Mouse (Mus musculus): ENCODE results near the gene Fosl1. TPM values are rescaled to one million over a fixed set of nuclear protein-coding genes. Genes with fewer than 3 reads are reported as not detected.

Gene Fosl1
- polyA plus RNA-seq, 2 experiments, result 0.06 TPM; not detected in 1

GRCm38 (mm10) chr19:5477004-5477667 is 29.8 kb downstream of the Fosl1 start:
- DNase-seq (ENCODE audit: low spot score), result no peak
- no peak for ATAC-seq (ENCODE audit: low FRiP score, low read depth)
- no peak for TF ChIP-seq POLR2A (IDR thresholded peaks at IDR 0.05; ENCODE audit: borderline replicate concordance, extremely low read depth, insufficient read depth, insufficient read length)
- H3K27ac ChIP-seq (replicated peaks; ENCODE audit: low read depth, low read length), result no peak overlapping the region
- WGBS, result 84% methylated on average over 10 of the region's 10 CpGs
- H3K4me1 ChIP-seq (ENCODE audit: control insufficient read depth, insufficient read depth, low read length), result peaks cover 16% of the 10 kb centered on the region
- H3K4me2 ChIP-seq (replicated peaks; ENCODE audit: low read depth, low read length, severe bottlenecking), result no peak overlapping the region
- peaks cover 53% of the 10 kb centered on the region for H3K36me3 ChIP-seq (ENCODE audit: control insufficient read depth, insufficient read depth, low read length)
- no peaks in the 10 kb centered on the region for H3K9me3 ChIP-seq (ENCODE audit: control insufficient read depth, low read length)
- H3K9ac ChIP-seq (ENCODE audit: low read depth, low read length, severe bottlenecking), result no peak overlapping the region
- no peaks in the 10 kb centered on the region for H3K27me3 ChIP-seq (ENCODE audit: control insufficient read depth, insufficient read depth, low read length)
- no peak overlapping the region for H3K4me3 ChIP-seq (replicated peaks; ENCODE audit: low read length)

DNA sequence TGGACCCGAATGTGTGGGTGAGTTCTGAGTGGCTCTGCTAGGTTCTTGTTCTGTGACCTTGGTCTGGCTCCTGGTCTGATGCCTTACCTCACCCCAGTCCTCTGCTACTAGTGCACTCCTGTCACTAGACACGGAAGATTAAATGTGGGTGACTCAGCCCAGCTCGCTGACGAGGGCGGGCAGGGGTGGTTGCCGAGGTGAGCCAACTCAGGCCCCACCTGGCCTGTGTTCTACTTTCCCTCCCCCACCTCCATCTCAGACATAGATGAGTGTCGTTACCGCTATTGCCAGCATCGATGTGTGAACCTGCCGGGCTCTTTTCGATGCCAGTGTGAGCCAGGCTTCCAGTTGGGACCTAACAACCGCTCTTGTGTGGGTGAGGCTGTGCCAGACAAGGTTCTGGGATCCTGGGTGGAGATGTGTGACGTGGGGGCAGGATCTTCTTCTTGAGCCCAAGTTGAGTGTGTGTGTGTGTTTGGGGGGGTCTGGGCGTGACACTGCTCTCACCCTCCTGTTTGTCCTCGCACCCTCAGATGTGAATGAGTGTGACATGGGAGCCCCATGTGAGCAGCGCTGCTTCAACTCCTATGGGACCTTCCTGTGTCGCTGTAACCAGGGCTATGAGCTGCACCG is 30.4 kb downstream of the Fosl1 start:
- no peaks in the 10 kb centered on the region for H3K9me3 ChIP-seq (ENCODE audit: control insufficient read depth, low read length)
- WGBS, result 91% methylated on average over 17 of the region's 18 CpGs
- H3K4me3 ChIP-seq (replicated peaks; ENCODE audit: low read length), result no peak overlapping the region
- ATAC-seq (ENCODE audit: low FRiP score, low read depth) (no peak), DNase-seq (ENCODE audit: low spot score) (no peak)
- peaks cover 60% of the 10 kb centered on the region for H3K36me3 ChIP-seq (ENCODE audit: control insufficient read depth, insufficient read depth, low read length)
- H3K27ac ChIP-seq (replicated peaks; ENCODE audit: low read depth, low read length), result no peak overlapping the region
- no peak overlapping the region for H3K9ac ChIP-seq (ENCODE audit: low read depth, low read length, severe bottlenecking)
- H3K4me2 ChIP-seq (replicated peaks; ENCODE audit: low read depth, low read length, severe bottlenecking), result no peak overlapping the region
- peaks cover 16% of the 10 kb centered on the region for H3K4me1 ChIP-seq (ENCODE audit: control insufficient read depth, insufficient read depth, low read length)
- no peaks in the 10 kb centered on the region for H3K27me3 ChIP-seq (ENCODE audit: control insufficient read depth, insufficient read depth, low read length)
- TF ChIP-seq POLR2A (IDR thresholded peaks at IDR 0.05; ENCODE audit: borderline replicate concordance, extremely low read depth, insufficient read depth, insufficient read length), result no peak

DNA sequence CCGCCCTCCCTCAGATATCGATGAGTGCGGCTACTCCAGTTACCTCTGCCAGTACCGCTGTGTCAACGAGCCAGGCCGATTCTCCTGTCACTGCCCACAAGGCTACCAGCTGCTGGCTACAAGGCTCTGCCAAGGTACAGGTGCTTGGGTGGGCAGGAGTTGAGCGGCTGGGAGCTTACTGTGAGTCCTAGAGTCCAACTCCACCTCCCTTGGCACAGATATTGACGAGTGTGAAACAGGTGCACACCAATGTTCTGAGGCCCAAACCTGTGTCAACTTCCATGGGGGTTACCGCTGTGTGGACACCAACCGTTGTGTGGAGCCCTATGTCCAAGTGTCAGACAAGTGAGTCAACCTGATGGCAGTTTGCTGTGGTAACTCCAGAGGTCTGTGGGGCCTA is 32.7 kb downstream of the Fosl1 start:
- H3K27me3 ChIP-seq (ENCODE audit: control insufficient read depth, insufficient read depth, low read length), result no peaks in the 10 kb centered on the region
- peaks cover 9% of the 10 kb centered on the region for H3K4me1 ChIP-seq (ENCODE audit: control insufficient read depth, insufficient read depth, low read length)
- DNase-seq (ENCODE audit: low spot score) (no peak), ATAC-seq (ENCODE audit: low FRiP score, low read depth) (no peak)
- H3K9me3 ChIP-seq (ENCODE audit: control insufficient read depth, low read length), result no peaks in the 10 kb centered on the region
- 91% methylated on average over 10 of the region's 10 CpGs for WGBS
- no peak overlapping the region for H3K4me3 ChIP-seq (replicated peaks; ENCODE audit: low read length)
- H3K27ac ChIP-seq (replicated peaks; ENCODE audit: low read depth, low read length), result no peak overlapping the region
- H3K4me2 ChIP-seq (replicated peaks; ENCODE audit: low read depth, low read length, severe bottlenecking), result no peak overlapping the region
- TF ChIP-seq POLR2A (IDR thresholded peaks at IDR 0.05; ENCODE audit: borderline replicate concordance, extremely low read depth, insufficient read depth, insufficient read length), result no peak
- H3K36me3 ChIP-seq (ENCODE audit: control insufficient read depth, insufficient read depth, low read length), result peaks cover 82% of the 10 kb centered on the region
- H3K9ac ChIP-seq (ENCODE audit: low read depth, low read length, severe bottlenecking), result no peak overlapping the region

DNA sequence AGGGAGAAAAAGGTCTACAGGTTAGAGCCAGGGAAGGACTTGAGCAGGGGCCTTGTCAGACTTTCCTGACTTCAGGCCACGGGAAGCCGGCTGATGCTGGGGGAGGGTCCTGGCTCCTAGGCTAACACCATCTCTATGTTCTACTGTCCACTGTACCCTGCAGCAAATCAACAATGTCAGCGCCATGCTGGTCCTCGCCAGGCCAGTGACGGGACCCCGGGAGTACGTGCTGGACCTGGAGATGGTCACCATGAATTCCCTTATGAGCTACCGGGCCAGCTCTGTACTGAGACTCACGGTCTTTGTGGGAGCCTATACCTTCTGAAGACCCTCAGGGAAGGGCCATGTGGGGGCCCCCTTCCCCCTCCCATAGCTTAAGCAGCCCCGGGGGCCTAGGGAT is 34.1 kb downstream of the Fosl1 start:
- Histone ChIP-seq H3K27ac (replicated peaks; ENCODE audit: low read depth, low read length) (no peak overlapping the region), H3K9ac (ENCODE audit: low read depth, low read length, severe bottlenecking) (no peak overlapping the region), H3K4me1 (ENCODE audit: control insufficient read depth, insufficient read depth, low read length) (peaks cover under 1% of the 10 kb centered on the region; the same call in 1 of the 2 replicates), H3K9me3 (ENCODE audit: control insufficient read depth, low read length) (no peaks in the 10 kb centered on the region), H3K36me3 (ENCODE audit: control insufficient read depth, insufficient read depth, low read length) (peaks cover 96% of the 10 kb centered on the region), H3K4me3 (replicated peaks; ENCODE audit: low read length) (no peak overlapping the region), H3K27me3 (ENCODE audit: control insufficient read depth, insufficient read depth, low read length) (no peaks in the 10 kb centered on the region), H3K4me2 (replicated peaks; ENCODE audit: low read depth, low read length, severe bottlenecking) (no peak overlapping the region)
- 95% methylated on average over 10 of the region's 10 CpGs for WGBS
- DNase-seq (ENCODE audit: low spot score) (no peak), ATAC-seq (ENCODE audit: low FRiP score, low read depth) (no peak)
- no peak for TF ChIP-seq POLR2A (IDR thresholded peaks at IDR 0.05; ENCODE audit: borderline replicate concordance, extremely low read depth, insufficient read depth, insufficient read length)

- Histone ChIP-seq H3K4me1 (ENCODE audit: control insufficient read depth, insufficient read depth, low read length) (peaks cover 8% of the 10 kb centered on the region; the same call in 1 of the 2 replicates), H3K27ac (replicated peaks; ENCODE audit: low read depth, low read length) (no peak overlapping the region), H3K4me2 (replicated peaks; ENCODE audit: low read depth, low read length, severe bottlenecking) (no peak overlapping the region), H3K27me3 (ENCODE audit: control insufficient read depth, insufficient read depth, low read length) (no peaks in the 10 kb centered on the region), H3K4me3 (replicated peaks; ENCODE audit: low read length) (no peak overlapping the region), H3K36me3 (ENCODE audit: control insufficient read depth, insufficient read depth, low read length) (peaks cover 77% of the 10 kb centered on the region), H3K9me3 (ENCODE audit: control insufficient read depth, low read length) (no peaks in the 10 kb centered on the region), H3K9ac (ENCODE audit: low read depth, low read length, severe bottlenecking) (no peak overlapping the region)
- DNase-seq (ENCODE audit: low spot score) (no peak), ATAC-seq (ENCODE audit: low FRiP score, low read depth) (no peak)
- 92% methylated on average over 19 of the region's 19 CpGs for WGBS
- TF ChIP-seq POLR2A (IDR thresholded peaks at IDR 0.05; ENCODE audit: borderline replicate concordance, extremely low read depth, insufficient read depth, insufficient read length), result no peak
Observed at GRCm38 (mm10) chr19:5483386-5484359, 36.3 kb downstream of the Fosl1 start.
